Mouse (Mus musculus) stomach, postnatal 0 days (tissue): Measurements from ENCODE around the gene Erich6.

ENCODE experiments used
- CTCF ChIP-seq: IDR thresholded peaks from 2 replicates; pipeline ENCODE4 v1.5.1; 2016; ENCODE audit warnings: antibody characterized with exemption, low read depth, mild to moderate bottlenecking, moderate library complexity
- EP300 ChIP-seq: optimal IDR thresholded peaks from 2 replicates; pipeline ENCODE3; 2016; ENCODE audit warnings: antibody characterized with exemption

DNA sequence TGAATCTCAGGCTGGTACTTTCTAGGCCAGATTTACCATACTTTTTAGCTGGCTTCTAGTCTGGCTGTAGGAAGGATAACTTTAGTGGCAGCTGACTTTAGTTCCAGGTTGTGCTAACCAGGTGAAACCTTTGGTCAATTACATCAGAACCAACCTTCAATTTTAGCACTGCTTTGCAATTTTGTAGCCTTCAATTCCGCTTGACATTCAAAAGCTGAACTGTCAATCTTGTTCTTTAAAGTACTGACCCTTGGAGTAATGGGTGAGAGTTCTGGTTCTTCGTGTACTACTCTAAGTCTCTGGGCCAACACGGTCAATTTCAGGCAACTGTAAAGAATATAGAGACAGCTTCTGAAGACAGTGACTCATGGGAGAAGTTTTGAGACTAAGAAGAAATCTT is 48.4 kb upstream of the Erich6 start:
- TF ChIP-seq EP300 (no peak), CTCF (no peak)
